Mouse (Mus musculus) heart, postnatal 10 days (tissue): ENCODE measurements at regions not wholly inside any gene's neighbourhood (a gene's known extent, or its start where the extent isn't known, plus 50 kb on each side); places are given as distances from the start of the nearest gene placed in this dataset.

Experiments
- DNase-seq, 2 experiments: peaks; one replicate each; pipeline ENCODE4 v3.0.0; 2021
- intact Hi-C: fragments of 180-260 bp; cut with DNase I; formaldehyde crosslinking; loops from one replicate; pipeline ENCODE4 v1.15.1; 2025

GRCm38 (mm10) chr16:9230178-9230577 lies 400.3 kb downstream of the 1810013L24Rik start:
- intact Hi-C loops = no loop called here
- DNase-seq = no peak

DNA sequence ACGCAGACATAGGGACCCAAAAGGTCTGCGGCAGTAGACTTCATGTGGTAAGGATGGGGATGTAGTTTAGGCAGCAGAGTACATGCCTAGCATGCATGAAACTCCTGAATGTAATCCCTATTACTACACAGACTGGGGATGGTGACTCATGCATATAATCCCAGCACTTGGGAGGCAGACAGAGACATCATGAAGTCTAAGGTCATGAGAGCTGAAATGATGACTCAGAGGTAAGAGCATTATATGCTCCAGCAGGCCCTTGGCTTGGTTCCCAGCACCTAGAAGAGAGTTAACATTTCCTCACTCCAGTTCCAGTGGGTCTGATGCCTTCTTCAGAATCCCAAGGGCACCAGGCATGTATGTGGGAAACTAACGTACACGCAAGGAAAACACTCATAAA lies 412.2 kb downstream of the 1810013L24Rik start:
- intact Hi-C loops = no loop called here
- DNase-seq = no peak

DNA sequence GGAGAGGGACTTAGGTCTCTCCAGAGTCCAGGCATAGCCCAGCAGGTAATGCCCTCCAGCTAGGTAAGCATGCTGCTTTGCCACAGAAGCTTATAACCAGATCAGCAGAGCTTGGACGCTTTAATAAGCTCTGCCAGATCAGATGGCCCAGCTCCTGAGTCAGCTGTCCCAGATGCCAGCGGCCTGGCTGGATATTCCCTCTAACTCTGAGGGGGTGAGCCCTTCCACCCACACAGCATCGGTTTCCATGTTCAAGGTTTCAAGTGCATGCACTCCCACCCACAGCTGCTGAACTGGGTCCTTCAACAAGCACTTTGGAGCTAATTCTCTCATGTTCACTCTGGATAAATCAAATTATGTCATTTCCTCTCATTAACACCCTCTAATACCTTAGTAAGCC lies 417.3 kb downstream of the 1810013L24Rik start:
- intact Hi-C loops = no loop called here
- DNase-seq = no peak

DNA sequence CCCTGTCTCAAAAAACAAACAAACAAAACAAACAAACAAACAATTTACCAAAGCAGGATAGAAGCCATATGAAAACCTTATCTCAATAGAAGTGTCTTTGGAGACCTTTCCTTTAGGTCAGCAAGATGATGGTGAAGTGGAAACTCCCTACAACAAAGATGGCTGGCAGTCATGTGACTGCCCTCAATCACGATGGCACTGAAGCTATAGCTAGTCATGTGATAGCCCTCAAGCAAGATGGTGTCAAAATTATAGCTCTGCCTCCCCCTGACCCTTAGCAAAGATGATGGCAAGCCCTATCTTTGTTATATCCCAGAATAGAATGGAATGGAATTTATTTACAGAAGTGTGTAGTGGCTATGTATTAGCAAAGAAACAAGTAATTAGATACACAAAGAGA lies 423.2 kb downstream of the 1810013L24Rik start:
- no peak for DNase-seq
- intact Hi-C loops = no loop called here

- intact Hi-C loops = no loop called here
Measured at GRCm38 (mm10) chr16:9255351-9255750, 425.5 kb downstream of the 1810013L24Rik start.

GRCm38 (mm10) chr16:9260966-9261365 lies 431.1 kb downstream of the 1810013L24Rik start:
- intact Hi-C loops = no loop called here
- no peak for DNase-seq

More at GRCm38 (mm10) chr16:9255351-9255750, 425.5 kb downstream of the 1810013L24Rik start:
- DNase-seq = no peak

- intact Hi-C loops = no loop called here
- DNase-seq = no peak
Measured at GRCm38 (mm10) chr16:9264554-9265145, 434.8 kb downstream of the 1810013L24Rik start.

GRCm38 (mm10) chr16:9267204-9267603 lies 437.3 kb downstream of the 1810013L24Rik start:
- intact Hi-C loops = no loop called here
- DNase-seq = no peak

GRCm38 (mm10) chr16:9270099-9270498 lies 440.2 kb downstream of the 1810013L24Rik start:
- intact Hi-C loops = no loop called here
- no peak for DNase-seq

DNA sequence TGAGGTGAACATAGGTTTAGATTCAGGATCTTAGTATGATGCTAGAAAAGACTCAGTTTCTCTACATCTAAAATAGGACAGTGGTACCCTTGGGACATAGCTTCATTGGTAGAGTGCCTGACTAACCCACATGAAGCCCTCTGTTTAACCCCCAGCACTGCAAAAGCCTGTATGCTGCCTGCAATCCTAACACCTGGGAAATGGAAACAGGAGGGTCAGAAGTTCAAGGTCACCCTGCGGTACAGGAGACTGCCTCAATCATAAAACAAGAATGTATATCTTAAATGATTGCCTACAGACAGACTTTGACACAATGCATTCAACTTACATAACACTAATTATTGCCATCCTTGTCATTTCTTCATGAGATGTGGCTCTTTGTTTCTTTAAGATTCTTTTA lies 440.8 kb downstream of the 1810013L24Rik start:
- intact Hi-C loops = no loop called here
- DNase-seq = no peak

- DNase-seq = no peak
- intact Hi-C loops = no loop called here
Measured at GRCm38 (mm10) chr16:9273751-9274300, 443.9 kb downstream of the 1810013L24Rik start.

GRCm38 (mm10) chr16:9274583-9275100 lies 444.7 kb downstream of the 1810013L24Rik start:
- intact Hi-C loops = no loop called here
- no peak for DNase-seq

- DNase-seq = no peak
- intact Hi-C loops = no loop called here
Measured at GRCm38 (mm10) chr16:9275426-9275825, 445.5 kb downstream of the 1810013L24Rik start.

DNA sequence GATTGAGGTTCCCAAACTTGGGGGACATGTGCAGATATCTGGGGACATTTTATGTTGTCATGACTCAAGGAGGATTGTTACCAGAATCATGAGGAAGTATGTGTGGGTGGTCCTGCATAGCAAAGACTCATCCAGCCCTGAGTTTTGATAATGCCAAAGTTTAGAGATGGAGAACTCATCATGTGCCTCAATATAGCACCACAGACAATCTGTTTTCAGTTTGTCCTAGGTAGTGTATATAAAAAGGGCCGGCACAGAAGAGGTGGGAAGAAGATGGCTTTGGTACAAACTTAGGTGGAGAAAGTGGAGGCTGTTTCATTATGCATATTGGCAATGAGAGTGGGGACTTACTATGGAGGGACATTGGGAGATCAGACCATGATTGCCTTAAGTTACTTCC lies 447.2 kb downstream of the 1810013L24Rik start:
- intact Hi-C loops = no loop called here

GRCm38 (mm10) chr16:9279726-9280125 lies 449.8 kb downstream of the 1810013L24Rik start:
- no peak for DNase-seq
- intact Hi-C loops = no loop called here

More for the DNA sequence above, 447.2 kb downstream of the 1810013L24Rik start:
- DNase-seq = no peak

DNA sequence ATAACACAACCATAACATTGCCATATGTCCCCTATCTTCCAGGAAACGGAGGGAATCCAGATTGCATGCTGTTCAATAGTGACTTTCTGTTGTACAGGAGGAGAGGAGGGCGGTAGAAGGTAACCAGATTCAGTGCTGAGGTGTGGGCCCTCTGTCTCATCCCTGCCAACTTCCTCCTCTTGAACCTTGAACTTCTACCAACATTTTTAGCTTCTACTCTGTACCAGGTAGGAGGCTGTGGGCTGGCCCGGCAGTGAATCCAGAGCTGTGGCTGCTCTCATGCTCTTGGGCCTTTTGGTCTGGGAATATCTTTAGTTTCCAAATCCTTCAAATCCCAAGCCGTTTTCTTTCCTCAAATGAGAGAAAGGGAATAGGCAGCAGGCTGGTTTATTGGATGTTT lies 450.5 kb downstream of the 1810013L24Rik start:
- no peak for DNase-seq
- intact Hi-C loops = no loop called here

DNA sequence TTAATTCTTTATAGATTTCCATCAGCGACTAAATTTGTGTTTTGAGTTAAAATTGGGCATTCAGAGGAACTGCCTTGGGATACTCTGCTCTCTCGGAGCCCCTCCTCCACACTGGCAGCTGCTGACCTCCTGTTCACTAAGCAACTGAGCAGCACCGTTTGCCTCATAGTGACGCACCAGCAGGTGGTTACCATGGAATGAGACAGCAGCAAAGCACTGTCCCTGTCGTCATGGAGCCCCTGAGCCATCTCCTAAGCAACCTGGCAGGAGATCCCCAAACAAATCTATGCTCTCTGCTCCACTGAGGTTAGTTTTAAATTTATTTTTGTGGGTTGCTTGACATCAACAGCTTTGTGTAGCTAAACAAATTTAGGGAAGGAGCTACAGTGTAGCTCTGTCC lies 451.0 kb downstream of the 1810013L24Rik start:
- intact Hi-C loops = no loop called here
- peak; percentile 15 to 19 for DNase-seq

DNA sequence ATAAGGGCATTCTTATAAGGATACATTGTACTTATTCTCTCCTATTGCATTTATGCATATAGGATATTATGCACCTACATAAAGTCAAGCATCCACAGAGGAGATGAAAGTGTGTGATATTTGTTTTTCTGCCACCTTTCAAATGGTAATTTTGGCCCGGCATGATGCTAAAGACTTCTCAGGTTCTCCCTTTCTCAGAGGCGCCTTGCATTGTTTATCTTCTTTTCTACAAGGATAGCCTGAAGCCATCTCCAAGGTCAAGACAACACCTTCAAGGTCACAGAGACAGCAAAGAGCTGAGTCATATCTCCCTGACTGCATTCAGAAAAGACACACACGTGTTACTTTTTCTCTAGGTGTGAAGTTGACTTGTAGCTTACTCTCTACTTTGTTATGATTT lies 454.5 kb downstream of the 1810013L24Rik start:
- no peak for DNase-seq
- intact Hi-C loops = no loop called here

DNA sequence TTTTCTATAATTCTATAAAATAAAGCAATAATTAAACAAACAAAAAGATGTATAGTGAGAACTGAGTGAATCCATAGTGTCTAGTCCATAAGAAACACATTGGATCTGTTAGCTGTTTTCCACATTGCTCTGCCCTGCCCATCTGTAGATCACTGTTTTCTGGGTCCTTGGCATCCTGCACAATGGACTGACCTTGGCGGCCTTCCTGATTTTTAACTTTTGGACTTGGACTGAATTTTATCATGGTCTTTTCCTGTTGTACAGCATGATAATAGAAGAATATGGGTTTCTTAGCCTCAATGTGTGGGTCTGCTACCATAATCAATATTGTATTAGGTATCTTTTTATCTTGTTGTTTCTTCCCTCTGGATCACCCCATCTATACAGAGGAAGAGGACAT lies 456.0 kb downstream of the 1810013L24Rik start:
- intact Hi-C loops = no loop called here
- no peak for DNase-seq

GRCm38 (mm10) chr16:9287557-9287956 lies 457.7 kb downstream of the 1810013L24Rik start:
- intact Hi-C loops = no loop called here
- no peak for DNase-seq

- intact Hi-C loops = no loop called here
- DNase-seq = no peak
Measured at GRCm38 (mm10) chr16:9291356-9292020, 461.6 kb downstream of the 1810013L24Rik start.

DNA sequence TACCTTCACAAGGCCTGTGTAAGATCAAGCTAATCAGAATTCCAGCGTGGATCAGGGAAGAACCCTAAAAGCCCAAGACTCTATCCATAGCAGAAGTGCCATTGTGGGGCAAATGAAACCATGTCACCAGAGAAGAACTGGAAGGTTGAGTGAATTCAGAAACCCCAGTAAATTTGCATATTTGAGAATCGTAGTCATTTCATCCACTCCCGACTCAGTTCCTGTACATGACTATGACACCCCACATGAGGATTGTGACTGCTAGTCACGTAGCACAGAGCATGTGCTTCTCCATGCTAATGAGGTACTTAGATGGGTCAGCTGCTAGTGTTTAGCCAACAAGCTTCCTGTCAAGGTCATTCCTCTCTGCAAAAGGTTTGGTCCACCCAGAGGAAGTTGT lies 473.2 kb downstream of the 1810013L24Rik start:
- intact Hi-C loops = no loop called here

More for the DNA sequence above, 473.2 kb downstream of the 1810013L24Rik start:
- no peak for DNase-seq
